Mouse (Mus musculus) liver (tissue): ENCODE data around the gene Mfge8.

Experiments used
- DNase-seq: peaks from one replicate; pipeline ENCODE4 v3.0.0-alpha.2; 2020; ENCODE audit warnings: mixed read lengths

Gene Mfge8

GRCm38 (mm10) chr7:79148711-79149266, at the start of gene Mfge8:
Mfge8 (minus strand) TSS chr7:79149060.
- DNase-seq: peak; percentile 85

DNA sequence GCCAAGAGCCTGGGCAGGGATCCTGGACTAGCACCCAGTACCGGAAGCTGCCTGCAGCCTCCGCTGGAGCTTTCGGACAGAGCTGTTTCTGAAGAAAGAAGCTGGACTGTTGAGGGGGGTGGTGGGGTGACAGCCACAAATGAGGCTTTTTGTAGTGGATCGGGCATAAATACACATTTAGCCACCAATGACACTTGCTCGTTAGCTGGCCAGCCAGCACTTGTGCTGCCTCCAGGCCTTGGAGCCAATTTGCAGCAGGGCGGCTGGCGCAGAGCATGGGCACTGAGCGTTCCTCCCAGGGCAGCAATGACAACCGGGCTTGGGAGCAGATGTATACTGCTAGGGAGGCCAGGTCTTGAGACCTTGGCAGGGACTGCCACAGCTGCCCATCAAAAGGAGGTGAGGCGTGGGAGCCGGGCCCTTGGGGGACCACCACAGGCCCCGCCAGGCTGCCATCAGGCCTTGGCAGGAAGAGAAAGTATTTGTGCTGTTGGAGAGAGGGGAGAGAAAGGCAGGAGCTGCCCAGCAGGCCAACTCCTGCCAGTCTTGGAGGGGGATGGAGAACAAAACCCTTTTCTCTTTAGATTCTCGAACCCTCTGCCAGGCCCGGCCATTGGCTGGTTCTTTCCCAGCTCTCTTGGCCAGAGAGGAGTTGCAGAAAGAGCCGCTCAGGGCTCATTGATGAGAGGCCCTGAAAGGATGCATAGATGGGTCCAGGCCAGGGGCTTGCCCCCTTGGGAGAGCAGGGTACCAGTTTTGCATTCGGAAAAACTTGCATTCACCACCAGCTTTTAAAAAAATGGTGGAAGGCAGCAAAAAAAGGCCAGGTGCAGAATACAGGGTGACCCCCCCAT, 45.9 kb upstream of the Mfge8 start:
- no peak for DNase-seq

DNA sequence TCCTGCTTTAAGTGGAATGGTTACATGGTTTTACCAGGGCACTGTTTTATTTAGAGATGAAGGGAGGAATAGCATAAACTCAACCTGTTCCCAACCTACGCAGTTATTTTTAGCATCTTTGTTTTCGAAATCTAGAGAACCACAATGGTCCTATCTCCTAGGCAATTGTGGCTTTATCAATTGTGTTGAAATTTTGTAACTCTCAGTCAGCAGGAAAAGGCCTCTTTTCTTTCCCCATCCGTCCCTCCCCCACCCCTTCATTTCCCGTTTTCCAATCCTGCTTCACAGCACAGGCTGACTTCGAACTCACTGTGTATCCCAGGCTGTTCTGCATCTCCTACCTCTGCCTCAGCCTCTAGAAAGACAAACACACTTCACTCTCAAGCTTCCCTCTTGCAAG, 45.1 kb upstream of the Mfge8 start:
- DNase-seq: no peak

DNA sequence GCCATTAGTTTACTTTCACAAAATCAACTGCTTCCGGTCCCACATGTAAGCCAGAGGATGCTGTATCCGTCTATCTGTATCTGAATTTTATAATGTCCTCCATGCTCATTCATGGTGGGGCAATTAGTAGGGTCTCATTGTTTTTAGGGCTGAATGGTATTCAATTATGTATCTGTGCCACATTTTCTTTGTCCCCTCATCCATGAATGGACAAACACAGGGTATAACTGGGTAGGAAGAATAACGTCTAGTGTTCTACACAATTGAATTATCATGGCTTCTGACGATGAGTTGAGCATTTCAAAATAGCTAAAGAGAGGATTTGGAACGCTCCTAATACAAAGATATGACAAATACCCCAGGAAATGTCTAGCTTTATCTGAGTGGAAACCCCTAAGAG, 42.6 kb upstream of the Mfge8 start:
- no peak for DNase-seq

DNA sequence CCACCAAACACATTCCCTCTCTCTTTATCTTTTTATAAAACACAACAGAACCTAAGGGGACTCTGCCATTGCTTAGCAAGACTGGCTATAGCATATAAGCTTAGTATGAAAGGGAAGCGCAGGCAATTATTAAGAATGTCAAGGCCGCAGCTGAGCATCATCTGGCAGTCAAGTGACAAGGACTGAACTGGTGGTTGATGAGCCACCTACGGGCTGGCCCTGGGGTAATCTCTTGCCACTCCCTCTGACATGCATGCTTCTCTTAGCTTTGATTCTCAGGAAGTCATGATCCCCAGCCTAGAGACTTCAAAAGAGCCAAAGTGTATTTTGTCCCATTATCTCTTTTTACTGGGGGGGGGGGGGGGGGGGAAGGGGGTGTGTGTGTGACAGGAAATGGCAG, 41.7 kb upstream of the Mfge8 start:
- DNase-seq: no peak

- no peak for DNase-seq
Measured at GRCm38 (mm10) chr7:79189211-79189610, 40.4 kb upstream of the Mfge8 start.

- DNase-seq: no peak
Measured at GRCm38 (mm10) chr7:79187591-79187990, 38.7 kb upstream of the Mfge8 start.

DNA sequence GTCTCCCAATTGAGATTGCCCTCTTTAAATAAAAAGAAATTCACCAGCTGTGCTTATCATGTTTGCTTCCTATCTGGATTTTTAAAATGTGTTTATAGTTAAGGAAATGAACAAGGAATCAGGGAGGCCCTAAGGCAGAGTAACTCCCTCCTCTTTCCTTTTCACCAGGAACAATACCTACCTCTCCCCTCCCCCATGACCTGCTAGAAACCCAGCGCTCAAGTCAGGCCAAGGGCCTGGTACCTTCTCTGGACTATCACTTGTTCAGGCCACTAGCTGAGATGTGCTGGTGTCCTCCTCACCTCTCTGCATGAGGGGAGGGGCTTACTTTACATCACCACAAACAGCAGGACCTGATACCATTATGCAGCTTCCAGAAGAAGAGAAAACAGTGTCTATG, 34.6 kb upstream of the Mfge8 start:
- no peak for DNase-seq

GRCm38 (mm10) chr7:79173800-79174199, 24.9 kb upstream of the Mfge8 start:
- DNase-seq: no peak

- peak; percentile 7 for DNase-seq
Measured at GRCm38 (mm10) chr7:79171782-79172181, 22.9 kb upstream of the Mfge8 start.

DNA sequence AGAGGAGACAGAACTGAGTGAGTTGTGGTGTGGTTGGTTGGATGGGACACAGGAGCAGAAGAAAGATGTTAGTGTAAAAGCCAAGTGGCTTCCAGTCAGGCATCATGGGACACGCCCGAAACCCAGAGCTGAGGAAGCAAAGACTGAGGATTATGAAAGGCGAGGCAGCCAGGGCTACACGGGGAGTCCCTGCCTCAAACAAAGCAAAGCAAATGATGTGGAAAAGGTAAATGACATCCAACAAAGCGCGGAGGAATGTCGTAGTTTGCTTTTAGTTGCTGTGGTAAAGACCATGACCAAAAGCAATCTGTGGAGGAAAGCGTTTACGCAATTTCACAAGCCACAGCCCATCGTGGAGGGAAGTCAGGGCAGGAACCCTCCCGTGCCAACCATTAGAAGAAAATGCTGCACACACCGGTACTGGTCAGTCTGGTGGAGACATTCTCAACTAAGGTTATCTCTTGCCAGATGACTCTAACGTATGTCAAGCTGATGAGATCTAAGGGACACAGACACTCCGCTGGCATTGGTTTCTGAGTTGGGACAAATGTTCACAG, 18.2 kb upstream of the Mfge8 start:
- no peak for DNase-seq

GRCm38 (mm10) chr7:79159406-79159805, 10.5 kb upstream of the Mfge8 start:
- no peak for DNase-seq

GRCm38 (mm10) chr7:79149522-79149921, 662 bp upstream of the Mfge8 start:
- DNase-seq: no peak

GRCm38 (mm10) chr7:79147931-79148653, 768 bp downstream of the Mfge8 start:
- DNase-seq: no peak

- no peak for DNase-seq
Measured at GRCm38 (mm10) chr7:79147011-79147837, 1.6 kb downstream of the Mfge8 start.

DNA sequence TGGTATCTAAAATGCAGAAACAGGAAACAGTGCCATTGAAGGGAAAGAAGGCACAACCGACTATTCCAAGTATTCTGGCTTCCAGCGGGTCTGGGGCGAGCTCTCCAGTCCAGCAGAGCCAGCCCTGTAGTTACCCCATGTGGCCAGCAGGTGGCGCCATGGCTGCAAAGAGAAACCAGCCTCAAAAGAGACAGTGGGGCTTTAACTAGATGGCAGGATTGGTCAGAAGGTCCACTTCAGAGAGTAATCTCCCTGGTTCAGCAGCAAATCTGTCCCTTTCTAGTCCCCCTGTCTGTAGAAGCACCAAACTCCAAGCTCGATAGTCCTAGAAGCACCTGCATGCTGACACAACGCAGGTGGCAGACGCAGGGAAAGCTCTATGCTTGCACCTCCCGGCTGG, 8.0 kb downstream of the Mfge8 start:
- peak; percentile 73 for DNase-seq

GRCm38 (mm10) chr7:79139891-79140591, 8.8 kb downstream of the Mfge8 start:
- no peak for DNase-seq

DNA sequence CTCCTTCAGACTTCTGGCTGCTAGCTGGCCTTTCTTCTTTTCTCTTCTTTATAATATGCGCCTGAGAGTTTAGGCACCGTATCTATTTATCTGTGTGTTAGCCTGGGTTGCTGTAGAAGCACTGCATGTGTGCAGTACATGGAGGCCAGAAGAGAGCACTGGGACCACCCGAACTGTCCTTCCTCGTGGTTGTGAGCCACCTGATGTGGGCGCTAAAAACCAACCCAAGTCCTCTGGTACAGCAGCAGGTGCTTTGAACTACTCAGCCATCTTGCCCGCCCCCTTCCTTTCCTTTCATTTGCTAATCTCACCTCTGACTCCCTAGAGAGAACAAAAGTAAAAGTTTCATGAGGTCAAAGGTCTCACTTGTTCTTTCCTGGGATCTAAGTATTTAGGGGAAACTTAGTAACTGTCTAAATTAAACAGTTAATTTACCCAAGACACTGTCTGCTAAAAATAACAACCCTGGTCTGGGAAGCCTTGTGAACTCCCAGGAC, 9.5 kb downstream of the Mfge8 start:
- no peak for DNase-seq

- DNase-seq: peak; percentile 11
Measured at GRCm38 (mm10) chr7:79133391-79133790, 15.5 kb downstream of the Mfge8 start.

DNA sequence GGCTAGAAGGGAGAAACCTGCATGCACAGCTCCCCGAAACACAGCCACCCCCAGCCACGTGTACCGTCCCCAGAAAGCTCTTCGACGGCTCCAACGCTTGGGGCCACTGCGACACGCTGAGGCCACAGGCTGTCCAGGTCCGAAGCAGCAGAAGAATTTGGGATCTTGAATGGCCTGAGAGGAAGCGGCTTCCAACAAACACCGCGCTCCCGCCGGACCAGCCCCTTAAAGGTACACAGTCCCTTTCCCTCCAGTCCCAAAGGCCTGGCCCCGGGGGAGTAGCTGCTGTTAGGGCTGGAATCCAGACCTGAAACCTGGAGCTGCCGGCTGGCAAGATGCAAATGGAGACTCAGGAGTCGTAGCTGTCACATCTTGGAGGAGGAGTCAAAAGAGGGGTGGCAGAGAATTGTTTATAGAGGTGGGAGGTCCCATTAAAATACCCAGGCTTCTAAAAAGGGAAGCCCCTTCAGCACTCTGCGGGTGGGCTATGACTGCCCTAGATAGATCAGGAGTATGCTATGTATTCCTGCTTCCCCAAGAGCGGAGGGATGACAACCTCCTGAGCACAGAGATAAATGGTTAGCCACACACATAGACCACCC, 17.9 kb downstream of the Mfge8 start, which contains the start of gene Hapln3:
TSS of gene Hapln3 (minus strand) at position 176 of the 602 bp plus-strand sequence.
- DNase-seq: peak; percentile 23

DNA sequence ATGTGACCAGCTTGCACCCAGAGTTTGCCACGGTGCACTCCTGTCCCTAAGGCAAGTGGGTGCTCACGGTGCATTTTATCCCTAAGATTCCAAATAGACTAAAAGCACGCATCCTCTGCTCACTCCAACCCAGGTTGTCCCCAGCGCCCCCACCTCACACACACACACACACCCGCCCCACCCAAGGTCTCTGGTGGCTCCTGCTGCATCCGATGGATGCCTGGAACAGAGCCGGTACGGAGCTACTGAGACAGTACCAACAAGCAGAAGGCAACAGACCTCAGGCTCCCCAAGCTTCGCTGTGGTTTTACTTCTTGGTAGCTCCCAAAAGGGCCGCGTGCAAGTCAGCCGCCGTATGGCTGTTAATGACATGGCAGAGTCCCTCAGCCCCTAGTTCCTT, 18.5 kb downstream of the Mfge8 start:
- no peak for DNase-seq
